Mouse (Mus musculus): ENCODE measurements around the gene 4932414N04Rik. TPM values are rescaled to one million over a fixed set of nuclear protein-coding genes. Genes with fewer than 3 reads are reported as not detected.

Gene 4932414N04Rik
- polyA plus RNA-seq, 1 experiment from 2014 or later = not detected

GRCm38 (mm10) chr2:68793472-68793871 is 137.2 kb downstream of the 4932414N04Rik start:
- Histone ChIP-seq H3K4me3 (ENCODE audit: low read depth, low read length) (no peak overlapping the region), H3K27ac (ENCODE audit: low read depth) (no peak overlapping the region), H3K9ac (no peak overlapping the region), H3K27me3 (ENCODE audit: insufficient read depth, low read length) (no peaks in the 10 kb centered on the region), H3K4me1 (ENCODE audit: insufficient read depth) (no peaks in the 10 kb centered on the region), H3K36me3 (ENCODE audit: insufficient read depth) (no peaks in the 10 kb centered on the region), H3K9me3 (ENCODE audit: low read depth, low read length) (no peaks in the 10 kb centered on the region), H3K4me2 (no peak overlapping the region)
- TF ChIP-seq CTCF (IDR thresholded peaks at IDR 0.05; ENCODE audit: low read depth) = no peak
- 63% methylated on average over 1 of the region's 1 CpGs for WGBS
- DNase-seq = no peak
- ATAC-seq (ENCODE audit: insufficient read depth) = no peak

- DNase-seq = no peak
- no peak overlapping the region for H3K4me2 ChIP-seq
- ATAC-seq (ENCODE audit: insufficient read depth) = no peak
- H3K4me1 ChIP-seq (ENCODE audit: insufficient read depth) = no peaks in the 10 kb centered on the region
- no peak for TF ChIP-seq CTCF (IDR thresholded peaks at IDR 0.05; ENCODE audit: low read depth)
- WGBS = 91% methylated on average over 5 of the region's 5 CpGs
- H3K27ac ChIP-seq (ENCODE audit: low read depth) = no peak overlapping the region
- no peak overlapping the region for H3K4me3 ChIP-seq (ENCODE audit: low read depth, low read length)
- no peaks in the 10 kb centered on the region for H3K36me3 ChIP-seq (ENCODE audit: insufficient read depth)
- no peaks in the 10 kb centered on the region for H3K9me3 ChIP-seq (ENCODE audit: low read depth, low read length)
- H3K27me3 ChIP-seq (ENCODE audit: insufficient read depth, low read length) = no peaks in the 10 kb centered on the region
- no peak overlapping the region for H3K9ac ChIP-seq
These were observed 137.9 kb downstream of the 4932414N04Rik start for GRCm38 (mm10) chr2:68794181-68794580.

GRCm38 (mm10) chr2:68794616-68795015 is 138.3 kb downstream of the 4932414N04Rik start:
- WGBS = 48% methylated on average over 9 of the region's 9 CpGs

GRCm38 (mm10) chr2:68796011-68796775 is 139.9 kb downstream of the 4932414N04Rik start:
- Histone ChIP-seq H3K27ac (ENCODE audit: low read depth) (no peak overlapping the region), H3K4me1 (ENCODE audit: insufficient read depth) (no peaks in the 10 kb centered on the region), H3K4me3 (ENCODE audit: low read depth, low read length) (no peak overlapping the region), H3K36me3 (ENCODE audit: insufficient read depth) (no peaks in the 10 kb centered on the region), H3K9me3 (ENCODE audit: low read depth, low read length) (no peaks in the 10 kb centered on the region), H3K9ac (no peak overlapping the region), H3K4me2 (no peak overlapping the region), H3K27me3 (ENCODE audit: insufficient read depth, low read length) (no peaks in the 10 kb centered on the region)
- TF ChIP-seq CTCF (IDR thresholded peaks at IDR 0.05; ENCODE audit: low read depth) = no peak
- WGBS = 53% methylated on average over 10 of the region's 10 CpGs
- no peak for ATAC-seq (ENCODE audit: insufficient read depth)
- DNase-seq = peak; percentile 12

More at GRCm38 (mm10) chr2:68794616-68795015, 138.3 kb downstream of the 4932414N04Rik start:
- no peak overlapping the region for H3K4me2 ChIP-seq
- H3K9ac ChIP-seq = no peak overlapping the region
- H3K27me3 ChIP-seq (ENCODE audit: insufficient read depth, low read length) = no peaks in the 10 kb centered on the region
- DNase-seq (no peak), ATAC-seq (ENCODE audit: insufficient read depth) (no peak)
- no peaks in the 10 kb centered on the region for H3K9me3 ChIP-seq (ENCODE audit: low read depth, low read length)
- no peaks in the 10 kb centered on the region for H3K4me1 ChIP-seq (ENCODE audit: insufficient read depth)
- no peak overlapping the region for H3K4me3 ChIP-seq (ENCODE audit: low read depth, low read length)
- H3K36me3 ChIP-seq (ENCODE audit: insufficient read depth) = no peaks in the 10 kb centered on the region
- no peak overlapping the region for H3K27ac ChIP-seq (ENCODE audit: low read depth)
- no peak for TF ChIP-seq CTCF (IDR thresholded peaks at IDR 0.05; ENCODE audit: low read depth)

- Histone ChIP-seq H3K4me2 (no peak overlapping the region), H3K9ac (no peak overlapping the region), H3K9me3 (ENCODE audit: low read depth, low read length) (no peaks in the 10 kb centered on the region), H3K27me3 (ENCODE audit: insufficient read depth, low read length) (no peaks in the 10 kb centered on the region), H3K4me1 (ENCODE audit: insufficient read depth) (no peaks in the 10 kb centered on the region), H3K4me3 (ENCODE audit: low read depth, low read length) (no peak overlapping the region), H3K36me3 (ENCODE audit: insufficient read depth) (no peaks in the 10 kb centered on the region), H3K27ac (ENCODE audit: low read depth) (no peak overlapping the region)
- 67% methylated on average over 4 of the region's 4 CpGs for WGBS
- ATAC-seq (ENCODE audit: insufficient read depth) (no peak), DNase-seq (no peak)
- no peak for TF ChIP-seq CTCF (IDR thresholded peaks at IDR 0.05; ENCODE audit: low read depth)
These were observed 140.8 kb downstream of the 4932414N04Rik start for GRCm38 (mm10) chr2:68797106-68797505.

Other genes starting within 250 kb of the 4932414N04Rik start
- gene Stk39, start 184.2 kb upstream of the 4932414N04Rik start, polyA plus RNA-seq (2014; fragmentation: Nextera tagmentation; extraction: Ambion mirVana) = 27.6 and 28.0 TPM in 2 replicates
- not detected in 2 replicates for gene 4933409G03Rik, start 74.1 kb upstream of the 4932414N04Rik start, polyA plus RNA-seq (2014; fragmentation: Nextera tagmentation; extraction: Ambion mirVana)
- gene Cers6, start 205.0 kb downstream of the 4932414N04Rik start, polyA plus RNA-seq (2014; fragmentation: Nextera tagmentation; extraction: Ambion mirVana) = 26.2 and 26.8 TPM in 2 replicates

Data from lung, embryonic 14.5 days (tissue).